Mouse (Mus musculus) mouse embryonic stem cell (cell line): ENCODE measurements at regions not wholly inside any gene's neighbourhood (a gene's known extent, or its start where the extent isn't known, plus 50 kb on each side); places are given as distances from the start of the nearest gene placed in this dataset.
"Not testable (repeated sequence)": the region's sequence is repeated elsewhere in the genome, so short reads cannot be mapped to it uniquely, and the experiment has no call there.

ENCODE experiments used
- in situ Hi-C, 2 experiments: fragments of 300-500 bp; cut with MboI; formaldehyde crosslinking; loops; 1 replicate in 1 of 2; 3 replicates in 1 of 2; pipeline ENCODE4 v1.14.3; 2019 to 2020; ENCODE audit warnings: low sequenced_read_pairs in 2 of 2, low pct_unique_long_range_greater_than_20kb in 1 of 2, mixed read lengths in 1 of 2; ENCODE audit not compliant: unreplicated experiment in 1 of 2

GRCm38 (mm10) chr3:21986893-21987250, 89.6 kb upstream of the Tbl1xr1 start:
- in situ Hi-C loops = no loop called here

- in situ Hi-C loops = no loop called here
Measured at GRCm38 (mm10) chr3:21987455-21988009, 88.9 kb upstream of the Tbl1xr1 start.

- in situ Hi-C loops = no loop called here
Measured at GRCm38 (mm10) chr3:21988010-21988531, 88.4 kb upstream of the Tbl1xr1 start.

GRCm38 (mm10) chr3:21990526-21990925, 85.9 kb upstream of the Tbl1xr1 start:
- in situ Hi-C loops = no loop called here

- in situ Hi-C loops = no loop called here
Measured at GRCm38 (mm10) chr3:21991681-21992152, 84.7 kb upstream of the Tbl1xr1 start.

GRCm38 (mm10) chr3:21992203-21992602, 84.2 kb upstream of the Tbl1xr1 start:
- in situ Hi-C loops = no loop called here

- in situ Hi-C loops = no loop called here
Measured at GRCm38 (mm10) chr3:21993961-21994360, 82.5 kb upstream of the Tbl1xr1 start.

GRCm38 (mm10) chr3:21995566-21996391, 80.7 kb upstream of the Tbl1xr1 start:
- in situ Hi-C loops = no loop called here

GRCm38 (mm10) chr3:21997387-21997786, 79.1 kb upstream of the Tbl1xr1 start:
- in situ Hi-C loops = no loop called here

- in situ Hi-C loops = no loop called here
Measured at GRCm38 (mm10) chr3:22005456-22005855, 71.0 kb upstream of the Tbl1xr1 start.

- in situ Hi-C loops = no loop called here
Measured at GRCm38 (mm10) chr3:22006113-22006512, 70.3 kb upstream of the Tbl1xr1 start.

GRCm38 (mm10) chr3:22006651-22007050, 69.8 kb upstream of the Tbl1xr1 start:
- in situ Hi-C loops = no loop called here

- in situ Hi-C loops = no loop called here
Measured at GRCm38 (mm10) chr3:22007736-22008135, 68.7 kb upstream of the Tbl1xr1 start.

GRCm38 (mm10) chr3:22008432-22008831, 68.0 kb upstream of the Tbl1xr1 start:
- in situ Hi-C loops = no loop called here

GRCm38 (mm10) chr3:22009898-22010699, 66.4 kb upstream of the Tbl1xr1 start:
- in situ Hi-C loops = no loop called here

GRCm38 (mm10) chr3:22010700-22010991, 65.8 kb upstream of the Tbl1xr1 start:
- in situ Hi-C loops = not testable (repeated sequence)

- in situ Hi-C loops = no loop called here
Measured at GRCm38 (mm10) chr3:22021360-22021935, 55.0 kb upstream of the Tbl1xr1 start.

- in situ Hi-C loops = no loop called here
Measured at GRCm38 (mm10) chr3:22022418-22022817, 54.0 kb upstream of the Tbl1xr1 start.

GRCm38 (mm10) chr3:22023049-22023448, 53.4 kb upstream of the Tbl1xr1 start:
- in situ Hi-C loops = no loop called here
